Mouse (Mus musculus) olfactory bulb, adult 2 months (tissue): ENCODE measurements around the gene Gm45785. TPM values are rescaled to one million over a fixed set of nuclear protein-coding genes. Genes with fewer than 3 reads are reported as not detected.

Source experiments
- H3K27ac ChIP-seq: fragments of 200-500 bp; 2 replicates; pipeline ENCODE4 v1.5.1; 2012; ENCODE audit warnings: low read depth, low read length; ENCODE audit not compliant: insufficient read depth
- H3K4me1 ChIP-seq: fragments of 200-500 bp; 2 replicates; pipeline ENCODE4 v1.6.1; 2012; ENCODE audit warnings: low read length; ENCODE audit not compliant: control insufficient read depth, insufficient read depth
- H3K4me3 ChIP-seq: fragments of 200-500 bp; 2 replicates; pipeline ENCODE4 v1.5.1; 2012; ENCODE audit warnings: mild to moderate bottlenecking, low read depth, low read length, moderate library complexity; ENCODE audit not compliant: insufficient read depth
- CTCF ChIP-seq: fragments of 200-500 bp; IDR thresholded peaks from 2 replicates; pipeline ENCODE4 v1.5.1; 2012; ENCODE audit warnings: low read depth, mild to moderate bottlenecking, low read length, moderate library complexity; ENCODE audit not compliant: insufficient read depth
- POLR2A ChIP-seq: fragments of 200-500 bp; IDR thresholded peaks from 2 replicates; pipeline ENCODE4 v1.6.1; 2012; ENCODE audit warnings: mild to moderate bottlenecking, low read depth, low read length, moderate library complexity; ENCODE audit not compliant: insufficient read depth
- WGBS: fragments of 180-500 bp; shearing (Covaris S2); methylation state at CpG from one replicate; pipeline ENCODE4 v1.1.7; 2018; 5-methylcytosine and 5-hydroxymethylcytosine counted together
- polyA plus RNA-seq: library from polyadenylated mRNA; stranded (reverse); fragments of >200 nt; gene quantifications from 2 replicates; pipeline ENCODE4 v1.2.4, GENCODE M21; 2012; ENCODE audit warnings: low replicate concordance; ENCODE audit not compliant: missing spikeins, insufficient read depth, insufficient read length

The Gm45785 gene
- polyA plus RNA-seq, 1 experiment = not detected

DNA sequence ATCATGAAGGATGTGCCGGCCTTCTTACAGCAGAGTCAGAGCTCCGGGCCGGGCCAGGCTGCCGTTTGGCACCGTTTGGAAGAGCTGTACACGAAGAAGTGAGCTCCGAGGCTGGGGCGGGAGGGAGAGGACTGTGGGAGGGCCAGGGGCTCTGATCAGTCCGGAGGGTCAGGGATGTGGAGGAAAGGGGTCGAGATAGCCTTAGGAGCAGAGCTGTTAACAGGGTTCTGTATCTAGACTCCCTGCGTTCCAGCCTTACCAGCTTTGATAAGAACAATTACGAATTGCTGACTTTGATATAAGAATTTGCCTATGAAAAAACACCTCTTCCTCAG lies 26.3 kb upstream of the Gm45785 start:
- peak overlapping the region; percentile 93 for H3K4me3 ChIP-seq
- H3K4me1 ChIP-seq = peaks cover 3% of the 10 kb centered on the region; the same call in 1 of the 2 replicates
- no peak overlapping the region for H3K27ac ChIP-seq
- TF ChIP-seq POLR2A = no peak
- TF ChIP-seq CTCF = no peak
- WGBS = under 1% methylated on average over 12 of the region's 12 CpGs

DNA sequence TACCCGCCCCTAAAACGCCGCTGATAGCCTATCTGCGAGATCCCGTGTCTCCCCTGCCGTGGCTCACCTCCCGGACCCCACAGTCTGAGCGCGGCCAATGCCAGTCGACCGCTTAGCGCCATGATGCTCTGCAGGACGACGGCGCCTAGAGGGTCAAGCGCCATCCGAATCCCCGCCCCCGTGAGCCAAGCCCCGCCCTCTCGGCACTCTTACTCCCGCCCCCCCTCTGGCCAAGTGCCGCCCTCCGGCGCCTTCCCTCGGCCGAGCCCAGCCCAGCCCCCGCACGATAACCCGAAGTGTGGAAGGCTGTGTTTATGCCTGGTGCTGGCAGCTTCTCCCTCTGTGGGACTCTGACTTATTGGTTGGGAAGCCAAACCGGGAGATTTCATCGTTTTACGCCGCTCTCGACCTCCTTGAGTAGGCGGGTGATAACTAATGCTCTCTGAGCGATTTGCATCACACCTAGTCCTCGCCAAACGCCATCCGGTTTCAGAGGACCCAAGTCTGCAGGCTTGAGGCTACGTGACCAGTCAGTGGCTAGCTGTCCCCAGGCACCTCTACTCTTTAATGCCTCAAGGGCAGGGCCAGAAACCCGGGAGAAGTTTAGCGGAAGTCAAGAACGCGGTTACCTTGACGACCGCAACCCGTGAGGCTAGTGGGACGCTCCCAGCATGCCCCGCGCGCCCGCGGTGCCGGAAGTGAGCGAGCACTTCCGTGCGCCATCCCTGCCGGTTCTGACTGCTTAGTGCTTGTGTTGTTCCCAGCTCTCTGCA lies 25.8 kb upstream of the Gm45785 start, which contains the start of the genes Psmd13 and Sirt3:
Psmd13 (plus strand) TSS at position 273 of the 773 bp plus-strand sequence.
Sirt3 (minus strand) TSS at position 614 of the 773 bp plus-strand sequence.
- peak within 1 kb of the TSS; percentile 93 for H3K4me3 ChIP-seq
- TF ChIP-seq CTCF = no peak
- TF ChIP-seq POLR2A = peak; percentile 48
- H3K27ac ChIP-seq = peak within 1 kb of the TSS; percentile 75
- H3K4me1 ChIP-seq = peaks cover 3% of the 10 kb centered on the region; the same call in 1 of the 2 replicates
- under 1% methylated on average over 59 of the region's 59 CpGs for WGBS

GRCm38 (mm10) chr7:140880865-140881515 lies 24.9 kb upstream of the Gm45785 start:
- TF ChIP-seq POLR2A (no peak), CTCF (no peak)
- WGBS = 8% methylated on average over 8 of the region's 8 CpGs

GRCm38 (mm10) chr7:140880419-140880818 lies 24.3 kb upstream of the Gm45785 start:
- 77% methylated on average over 3 of the region's 3 CpGs for WGBS

More at GRCm38 (mm10) chr7:140880865-140881515, 24.9 kb upstream of the Gm45785 start:
- Histone ChIP-seq H3K27ac (peak overlapping the region; percentile 45; the same call in 1 of the 2 replicates), H3K4me1 (peaks cover 3% of the 10 kb centered on the region; the same call in 1 of the 2 replicates), H3K4me3 (peak overlapping the region; percentile 93)

GRCm38 (mm10) chr7:140879355-140879754 lies 23.2 kb upstream of the Gm45785 start:
- WGBS = 93% methylated on average over 7 of the region's 7 CpGs
- H3K27ac ChIP-seq = no peak overlapping the region
- H3K4me3 ChIP-seq = no peak overlapping the region
- peaks cover 3% of the 10 kb centered on the region; the same call in 1 of the 2 replicates for H3K4me1 ChIP-seq
- TF ChIP-seq CTCF (no peak), POLR2A (no peak)

More at GRCm38 (mm10) chr7:140880419-140880818, 24.3 kb upstream of the Gm45785 start:
- TF ChIP-seq POLR2A (no peak), CTCF (no peak)
- Histone ChIP-seq H3K4me1 (peaks cover 3% of the 10 kb centered on the region; the same call in 1 of the 2 replicates), H3K4me3 (no peak overlapping the region), H3K27ac (no peak overlapping the region)

DNA sequence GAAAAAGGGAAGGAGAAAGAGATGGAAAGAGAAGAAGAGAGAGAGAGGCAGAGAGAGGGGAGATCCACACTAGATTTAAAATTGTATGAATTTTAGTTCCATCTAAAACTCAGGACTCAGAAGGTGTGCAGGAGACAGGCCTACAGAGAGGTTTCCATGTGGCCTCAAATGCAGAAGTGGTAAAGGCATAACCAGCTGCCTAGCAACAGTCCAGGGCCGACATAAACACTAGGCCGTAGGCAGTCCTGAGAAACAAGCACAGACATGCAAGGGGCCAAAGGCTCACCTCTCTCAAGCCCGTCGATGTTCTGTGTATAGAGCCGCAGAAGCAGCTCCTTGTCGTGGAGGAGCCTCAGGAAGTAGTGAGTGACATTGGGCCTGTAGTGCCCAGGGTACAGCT lies 21.2 kb upstream of the Gm45785 start:
- Histone ChIP-seq H3K4me3 (no peak overlapping the region), H3K4me1 (peaks cover 3% of the 10 kb centered on the region; the same call in 1 of the 2 replicates), H3K27ac (no peak overlapping the region)
- TF ChIP-seq CTCF (no peak), POLR2A (no peak)
- WGBS = 84% methylated on average over 6 of the region's 6 CpGs

DNA sequence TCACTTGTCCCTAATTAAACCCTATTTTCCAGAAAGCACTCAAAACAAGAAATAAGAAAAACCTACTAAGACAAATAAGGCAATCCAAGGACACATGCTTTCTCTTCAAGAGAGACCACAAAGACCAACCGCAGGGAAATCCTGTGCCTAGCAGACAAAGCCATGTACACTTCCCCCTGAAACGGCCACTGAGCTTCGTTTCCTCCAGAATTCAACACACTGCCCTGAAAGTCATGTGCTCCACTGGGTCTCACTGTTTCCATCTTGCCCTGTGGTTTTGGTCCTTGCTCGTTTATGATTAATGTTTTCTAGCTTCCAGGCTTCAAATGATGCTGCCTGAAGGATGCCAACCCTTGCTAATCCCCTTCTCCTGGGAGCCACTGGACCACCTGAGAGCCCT lies 18.1 kb upstream of the Gm45785 start:
- no peaks in the 10 kb centered on the region; the same call in 1 of the 2 replicates for H3K4me1 ChIP-seq
- no peak overlapping the region for H3K27ac ChIP-seq
- WGBS = 59% methylated on average over 4 of the region's 4 CpGs
- H3K4me3 ChIP-seq = no peak overlapping the region
- TF ChIP-seq CTCF = no peak
- TF ChIP-seq POLR2A = no peak

GRCm38 (mm10) chr7:140864761-140865160 lies 8.6 kb upstream of the Gm45785 start:
- 86% methylated on average over 12 of the region's 12 CpGs for WGBS
- Histone ChIP-seq H3K4me3 (no peak overlapping the region), H3K27ac (no peak overlapping the region), H3K4me1 (no peaks in the 10 kb centered on the region; the same call in 1 of the 2 replicates)
- no peak for TF ChIP-seq CTCF
- no peak for TF ChIP-seq POLR2A

DNA sequence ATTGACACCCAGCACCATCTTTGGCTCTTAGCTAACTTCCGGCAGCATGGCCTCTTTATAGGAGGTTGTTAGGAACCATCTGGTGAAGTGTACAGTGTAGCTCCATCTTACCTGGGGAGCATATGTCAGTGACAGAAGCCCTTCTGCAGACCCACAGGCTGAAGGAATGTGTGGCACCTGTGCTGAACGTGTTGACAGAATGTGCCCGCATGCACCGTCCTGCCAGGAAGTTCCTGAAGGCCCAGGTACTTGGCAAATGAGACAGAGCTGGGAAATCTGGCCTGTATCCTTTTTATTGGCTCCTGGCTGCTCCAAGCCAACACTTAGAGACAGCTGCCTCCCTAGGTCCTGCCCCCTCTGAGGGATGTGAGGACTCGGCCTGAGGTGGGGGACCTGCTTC lies 4.6 kb upstream of the Gm45785 start:
- Histone ChIP-seq H3K27ac (no peak overlapping the region), H3K4me1 (peaks cover 22% of the 10 kb centered on the region), H3K4me3 (no peak overlapping the region)
- TF ChIP-seq CTCF (no peak), POLR2A (no peak)
- 86% methylated on average over 5 of the region's 5 CpGs for WGBS
